Mouse (Mus musculus): ENCODE data around the gene Dis3. TPM values are rescaled to one million over a fixed set of nuclear protein-coding genes. Genes with fewer than 3 reads are reported as not detected.
A peak's percentile ranks its signal among the peaks of the same experiment; 100 is the strongest.

Dis3 gene
- polyA plus RNA-seq, 1 experiment from 2014 or later = 27.4 TPM

DNA sequence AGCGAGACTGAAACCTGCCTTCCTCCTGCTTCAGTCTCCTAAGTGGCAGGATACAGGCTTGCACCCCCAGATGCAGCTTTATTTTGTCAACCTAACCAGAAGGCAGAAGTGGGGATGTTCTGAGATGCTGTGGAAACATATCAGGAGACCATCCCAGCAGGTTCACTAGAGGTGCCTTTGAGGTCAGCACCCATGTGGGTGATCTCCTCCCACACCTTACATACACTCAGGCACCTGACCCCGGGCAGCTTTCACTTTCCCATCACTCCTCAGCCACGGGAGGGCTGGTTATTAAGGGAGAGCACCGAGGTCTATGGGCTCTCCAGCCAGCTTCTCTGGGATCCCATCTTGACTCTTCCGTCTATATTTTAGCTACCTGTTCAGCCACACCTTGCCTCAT, 67.0 kb downstream of the Dis3 start:
- WGBS = 84% methylated on average over 5 of the region's 5 CpGs
- Histone ChIP-seq H3K4me1 (ENCODE audit: control insufficient read depth, insufficient read depth, low read length) (no peaks in the 10 kb centered on the region), H3K4me3 (ENCODE audit: low read depth, low read length) (no peak overlapping the region), H3K4me2 (ENCODE audit: low read depth, low read length) (no peak overlapping the region), H3K9ac (replicated peaks; ENCODE audit: low read depth, low read length) (no peak overlapping the region), H3K27me3 (ENCODE audit: control insufficient read depth, insufficient read depth, low read length) (no peaks in the 10 kb centered on the region), H3K27ac (ENCODE audit: low read depth, low read length) (no peak overlapping the region), H3K36me3 (ENCODE audit: control insufficient read depth, insufficient read depth, low read length) (0 out of 2 replicates have a peak, but pooled peaks cover 3% of the 10 kb centered on the region), H3K9me3 (ENCODE audit: control insufficient read depth, low read length) (no peaks in the 10 kb centered on the region)
- ATAC-seq (ENCODE audit: low read depth) = no peak

DNA sequence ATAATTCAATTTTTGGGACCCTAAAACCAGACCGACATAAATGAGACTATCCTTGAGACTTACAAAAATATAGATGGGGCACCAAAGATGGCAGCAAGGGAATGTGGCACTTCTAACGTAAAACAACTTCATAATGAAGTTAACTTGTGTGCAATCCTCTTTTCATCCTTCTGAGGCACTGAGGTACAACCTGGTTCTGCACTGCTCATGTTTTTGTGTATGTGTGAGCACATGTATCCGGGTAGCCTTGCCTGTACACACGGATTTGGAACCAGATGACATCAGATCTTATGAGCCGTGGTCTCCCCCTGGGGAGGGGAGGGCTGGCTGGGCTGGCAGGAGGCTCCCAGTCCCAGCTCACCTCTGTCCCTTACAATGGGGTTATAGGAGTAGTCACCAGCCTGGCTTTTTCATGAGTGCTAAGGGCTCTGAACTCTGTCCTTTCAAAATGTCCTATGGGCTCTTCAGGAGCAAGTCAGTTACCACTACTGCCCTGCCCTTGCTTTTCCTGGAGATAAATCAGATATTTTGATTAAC, 68.2 kb downstream of the Dis3 start:
- WGBS = 84% methylated on average over 5 of the region's 5 CpGs
- Histone ChIP-seq H3K27ac (ENCODE audit: low read depth, low read length) (no peak overlapping the region), H3K9me3 (ENCODE audit: control insufficient read depth, low read length) (no peaks in the 10 kb centered on the region), H3K4me1 (ENCODE audit: control insufficient read depth, insufficient read depth, low read length) (no peaks in the 10 kb centered on the region), H3K9ac (replicated peaks; ENCODE audit: low read depth, low read length) (no peak overlapping the region), H3K36me3 (ENCODE audit: control insufficient read depth, insufficient read depth, low read length) (0 out of 2 replicates have a peak, but pooled peaks cover 3% of the 10 kb centered on the region), H3K27me3 (ENCODE audit: control insufficient read depth, insufficient read depth, low read length) (no peaks in the 10 kb centered on the region), H3K4me3 (ENCODE audit: low read depth, low read length) (no peak overlapping the region), H3K4me2 (ENCODE audit: low read depth, low read length) (no peak overlapping the region)
- ATAC-seq (ENCODE audit: low read depth) = 0 out of 2 replicates have a peak, but pooled peaks have one; percentile 37

DNA sequence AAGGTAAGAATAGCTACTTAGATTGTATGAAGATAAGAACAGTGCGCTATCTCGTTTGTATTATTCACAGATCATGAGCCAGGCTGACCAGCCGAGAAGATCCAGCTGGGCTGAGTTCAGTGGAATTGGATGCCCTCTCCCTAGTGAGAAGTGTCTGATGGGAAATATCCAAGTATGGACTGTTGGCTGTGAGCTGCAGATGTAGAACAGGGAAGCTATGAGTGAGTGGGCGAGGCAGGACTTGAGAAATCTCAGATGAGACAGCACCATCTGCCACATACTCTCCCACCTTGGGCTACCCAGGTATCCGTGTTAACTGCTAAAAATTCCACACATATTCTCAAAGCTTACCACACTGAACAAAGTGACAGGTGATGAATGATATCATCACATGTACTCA, 69.6 kb downstream of the Dis3 start:
- ATAC-seq (ENCODE audit: low read depth) = no peak
- Histone ChIP-seq H3K4me1 (ENCODE audit: control insufficient read depth, insufficient read depth, low read length) (no peaks in the 10 kb centered on the region), H3K27ac (ENCODE audit: low read depth, low read length) (no peak overlapping the region), H3K9me3 (ENCODE audit: control insufficient read depth, low read length) (no peaks in the 10 kb centered on the region), H3K4me2 (ENCODE audit: low read depth, low read length) (no peak overlapping the region), H3K27me3 (ENCODE audit: control insufficient read depth, insufficient read depth, low read length) (no peaks in the 10 kb centered on the region), H3K36me3 (ENCODE audit: control insufficient read depth, insufficient read depth, low read length) (no peaks in the 10 kb centered on the region), H3K4me3 (ENCODE audit: low read depth, low read length) (no peak overlapping the region), H3K9ac (replicated peaks; ENCODE audit: low read depth, low read length) (no peak overlapping the region)
- WGBS = 86% methylated on average over 5 of the region's 5 CpGs

Other genes starting within 250 kb of the Dis3 start
- gene Rpl36a-ps1, start 105.5 kb downstream of the Dis3 start, polyA plus RNA-seq (2014; fragmentation: Nextera tagmentation; extraction: Ambion mirVana) = 1.2 and 1.5 TPM in 2 replicates
- 105 and 110 TPM in 2 replicates for gene Mzt1, start 53.6 kb downstream of the Dis3 start, polyA plus RNA-seq (2014; fragmentation: Nextera tagmentation; extraction: Ambion mirVana)
- 10.6 and 14.3 TPM in 2 replicates for gene Bora, start 53.5 kb downstream of the Dis3 start, polyA plus RNA-seq (2014; fragmentation: Nextera tagmentation; extraction: Ambion mirVana)
- gene Pibf1, start 346 bp downstream of the Dis3 start, polyA plus RNA-seq (2014; fragmentation: Nextera tagmentation; extraction: Ambion mirVana) = 19.3 and 22.1 TPM in 2 replicates
- 3.4 and 6.4 TPM in 2 replicates for gene Klf5, start 198.9 kb upstream of the Dis3 start, polyA plus RNA-seq (2014; fragmentation: Nextera tagmentation; extraction: Ambion mirVana)

Measured in neural tube, embryonic 14.5 days (tissue).